Mouse (Mus musculus) cerebellum, postnatal 10 days (tissue): Measurements from ENCODE around the gene Tubb2a.
A peak's percentile ranks its signal among the peaks of the same experiment; 100 is the strongest.

Experiments
- DNase-seq, 2 experiments: peaks; one replicate each; pipeline ENCODE4 v3.0.0; 2021; ENCODE audit warnings: mixed read lengths in 2 of 2

The Tubb2a gene

DNA sequence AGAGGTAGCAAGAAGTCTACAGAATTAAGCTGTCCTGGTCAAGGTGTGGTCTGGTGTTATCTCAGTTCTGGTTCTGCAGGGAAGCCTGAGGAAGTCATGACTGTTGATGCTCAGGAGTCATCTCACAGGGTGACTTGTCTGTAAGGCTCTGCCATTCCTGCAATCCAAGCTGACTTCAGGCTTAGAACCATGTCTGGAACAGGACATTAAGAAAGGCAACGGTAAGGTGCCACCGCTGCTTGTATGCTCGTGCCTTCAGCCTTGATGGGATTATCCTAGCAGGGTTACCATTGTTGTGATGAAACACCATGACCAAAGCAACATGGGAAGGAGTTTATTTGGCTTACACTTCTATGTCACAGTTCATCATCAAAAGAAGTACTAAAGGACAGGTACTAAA lies 30.3 kb downstream of the Tubb2a start:
- DNase-seq, result no peak

DNA sequence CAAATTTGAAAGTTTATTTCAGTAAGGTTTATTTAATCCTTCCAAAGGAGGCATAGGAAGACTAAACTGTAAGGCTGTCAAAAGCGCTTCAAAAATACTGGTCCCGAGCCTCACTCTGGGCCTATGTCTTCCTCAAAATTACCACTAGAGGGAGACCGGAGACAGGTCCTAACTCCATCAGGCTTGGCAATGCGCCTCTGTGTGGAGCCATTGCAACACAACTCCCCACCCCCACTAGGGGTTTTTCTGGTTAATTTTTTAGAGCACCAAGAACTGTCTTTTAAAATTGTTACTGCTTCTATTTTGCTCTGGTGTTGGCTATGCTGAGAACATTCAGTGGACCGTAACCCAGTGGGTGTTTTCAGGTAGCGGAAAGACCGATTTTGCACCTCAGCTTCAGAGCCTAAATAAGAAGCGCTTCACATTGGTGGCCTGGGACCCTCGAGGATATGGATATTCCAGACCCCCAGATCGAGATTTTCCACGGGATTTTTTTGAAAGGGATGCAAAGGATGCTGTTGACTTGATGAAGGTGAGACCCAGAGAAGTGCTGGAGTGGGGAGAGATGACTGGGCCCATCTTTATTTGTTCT lies 31.3 kb downstream of the Tubb2a start:
- DNase-seq, result peak; percentile 96 to 98

DNA sequence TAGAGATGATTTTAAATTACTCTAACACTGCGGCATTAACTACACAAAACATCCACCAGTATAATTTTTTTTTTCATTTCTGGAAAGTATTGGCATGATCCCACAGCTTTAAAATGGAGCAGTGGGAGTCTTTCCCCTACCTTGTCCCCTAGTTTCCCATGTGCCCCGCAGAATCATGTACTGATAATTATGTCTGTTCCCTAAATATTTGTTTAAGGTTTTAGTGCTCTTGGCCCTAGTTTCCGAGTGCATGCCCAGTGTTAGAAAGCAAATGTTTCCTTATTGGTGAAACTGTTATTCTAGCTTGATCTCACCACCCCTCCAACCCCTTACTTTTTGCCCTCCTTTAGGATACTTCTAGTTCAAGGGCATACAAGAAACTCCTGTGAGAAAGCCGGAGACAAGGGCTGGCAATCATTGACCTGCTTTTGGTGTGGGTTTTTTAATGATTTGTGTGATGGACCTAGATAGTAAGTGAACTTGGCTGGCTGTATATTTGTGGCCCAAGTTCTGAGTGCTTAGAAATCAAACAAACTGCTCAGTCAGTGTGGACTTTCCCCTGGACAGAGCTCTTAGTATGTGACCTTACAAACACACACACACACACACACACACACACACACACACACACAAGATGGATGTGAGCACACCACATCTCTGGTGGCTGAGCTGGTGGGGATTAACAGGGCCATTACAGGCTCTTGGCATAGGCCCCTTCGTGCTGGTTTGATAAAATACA lies 32.1 kb downstream of the Tubb2a start:
- DNase-seq, result no peak

DNA sequence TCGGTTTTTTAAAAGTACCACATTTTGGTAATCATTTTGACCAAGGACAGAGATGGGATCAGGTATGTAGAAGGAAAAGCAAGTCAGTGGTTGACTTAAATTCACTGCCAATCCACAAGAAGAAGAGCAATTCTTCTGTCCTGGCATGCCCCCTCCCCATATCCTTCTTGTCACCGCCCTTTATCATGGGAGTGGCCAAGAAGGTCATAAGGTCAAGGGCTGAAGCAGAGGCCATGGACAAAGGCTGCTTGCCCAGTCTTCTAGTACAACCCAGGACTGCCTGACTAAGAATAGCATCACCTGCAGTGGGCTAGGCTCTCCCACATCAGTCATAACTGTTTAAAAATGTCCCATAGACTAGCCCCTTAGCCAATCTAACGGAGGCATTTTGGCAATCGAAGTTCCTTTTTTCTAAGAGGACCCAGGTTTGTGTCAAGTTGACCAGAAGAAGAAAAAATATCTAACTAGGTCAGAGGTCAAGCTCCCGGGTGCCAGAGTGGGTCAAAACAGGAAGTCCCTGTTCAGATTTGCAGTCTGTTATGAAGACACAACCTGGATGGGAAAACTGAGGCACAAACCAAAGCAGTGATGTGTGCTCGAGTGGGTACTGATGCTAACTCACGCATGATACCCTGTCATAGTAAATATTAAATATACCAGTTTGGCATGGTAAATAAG lies 34.0 kb downstream of the Tubb2a start:
- DNase-seq, result no peak

DNA sequence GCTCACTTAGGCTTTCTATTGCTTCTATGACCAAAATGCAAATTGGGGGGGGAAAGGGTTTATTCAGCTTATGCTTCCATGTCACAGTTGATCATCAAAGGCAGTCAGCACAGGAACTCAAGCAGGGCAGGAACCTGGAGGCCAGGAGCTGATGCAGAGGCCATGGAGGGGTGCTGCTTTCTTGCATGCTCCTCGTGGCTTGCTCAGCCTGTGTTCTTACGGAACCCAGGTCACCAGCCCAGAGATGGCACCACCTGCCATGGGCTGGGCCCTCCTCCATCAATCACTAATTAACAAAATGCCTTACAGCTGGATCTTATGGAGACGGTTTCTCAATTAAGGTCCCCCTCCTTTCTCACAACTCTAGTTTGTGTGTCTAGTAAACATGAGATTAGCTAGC lies 37.7 kb downstream of the Tubb2a start:
- DNase-seq, result no peak

DNA sequence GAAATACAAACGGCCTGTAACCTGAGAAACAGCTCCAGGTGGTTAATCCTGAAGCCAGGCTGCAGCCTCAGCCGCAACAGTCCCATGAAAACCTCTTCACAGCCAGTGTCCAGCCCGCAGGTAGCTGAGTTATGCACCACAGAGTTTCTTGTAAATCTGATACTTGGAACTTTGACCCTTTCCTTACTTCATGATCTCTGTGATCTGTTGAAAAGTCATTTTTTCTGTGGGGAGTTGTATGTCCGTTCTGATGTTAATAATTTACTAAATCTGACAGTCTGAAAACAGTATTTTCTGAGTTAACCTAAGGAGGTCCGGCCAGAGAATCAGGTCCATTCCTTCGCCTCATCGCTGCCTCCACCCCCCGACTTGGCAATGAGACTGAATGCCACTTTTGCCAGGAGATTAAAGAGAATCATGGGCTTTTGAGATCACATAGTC lies 38.9 kb downstream of the Tubb2a start:
- DNase-seq, result no peak

DNA sequence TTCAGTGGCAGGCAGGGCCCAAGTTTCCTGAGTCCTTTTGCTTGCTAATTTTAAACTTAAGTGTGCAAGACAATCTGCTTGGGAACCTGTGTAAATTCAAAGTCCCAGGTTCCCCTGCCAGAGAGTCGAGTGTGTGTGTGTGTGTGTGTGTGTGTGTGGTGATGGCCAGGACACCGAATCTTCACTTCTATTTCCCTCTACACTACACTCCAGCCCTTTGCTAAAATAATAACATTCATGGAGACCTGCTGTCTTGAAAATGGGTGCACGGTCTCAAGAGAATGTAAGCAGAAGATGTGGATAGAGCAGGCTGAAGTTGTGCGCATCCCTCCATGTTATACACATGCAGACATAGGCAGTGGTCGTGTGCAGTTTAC lies 39.8 kb downstream of the Tubb2a start:
- peak in 1 of 2 experiments; percentile 32 for DNase-seq

DNA sequence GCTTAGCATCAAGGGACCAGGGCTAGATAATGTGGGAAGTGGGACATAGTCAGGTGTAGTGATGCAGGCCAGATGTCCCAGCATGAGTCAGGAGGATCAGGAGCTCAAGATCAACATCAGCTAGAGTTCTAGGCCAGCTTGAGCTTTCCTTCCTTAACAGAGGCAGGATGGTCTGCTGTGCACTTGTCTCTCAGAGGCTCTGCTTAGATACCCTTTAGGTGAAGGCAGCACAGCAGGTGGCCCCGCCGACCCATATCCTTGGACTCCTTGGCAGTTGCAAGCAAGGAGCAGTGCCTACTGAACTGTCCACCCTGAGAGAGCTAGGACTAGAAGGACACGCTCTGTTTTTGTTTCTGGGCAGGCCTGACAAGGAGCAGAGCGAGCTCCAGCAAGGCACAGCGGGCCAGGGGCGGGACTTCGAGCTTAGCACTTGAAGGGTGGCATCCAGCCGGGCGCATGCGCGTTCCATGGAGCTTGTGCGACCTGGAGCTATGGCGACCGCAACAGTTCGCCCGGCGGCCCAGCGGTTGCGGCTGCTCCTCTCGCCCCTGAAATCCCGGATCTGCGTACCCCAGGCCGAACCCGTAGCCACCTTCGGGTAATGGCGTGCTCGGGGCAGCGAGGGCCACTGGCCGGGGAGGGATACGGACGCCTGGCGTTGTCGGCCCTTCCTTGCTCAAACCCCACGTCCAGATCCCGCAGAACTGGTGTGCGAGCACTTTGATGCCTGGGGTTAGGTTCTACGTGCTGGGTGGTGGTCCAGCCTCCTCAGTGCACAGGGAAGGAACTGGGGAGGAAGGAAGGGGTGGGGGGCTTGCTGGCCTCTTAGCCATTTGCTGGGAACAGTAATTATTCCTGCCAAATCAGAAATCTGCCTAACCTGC lies 40.4 kb downstream of the Tubb2a start, which contains the start of gene Bphl:
Gene Bphl, plus strand, starts transcription at position 426 of the 884 bp plus-strand sequence.
- peak; percentile 95 to 97 for DNase-seq

DNA sequence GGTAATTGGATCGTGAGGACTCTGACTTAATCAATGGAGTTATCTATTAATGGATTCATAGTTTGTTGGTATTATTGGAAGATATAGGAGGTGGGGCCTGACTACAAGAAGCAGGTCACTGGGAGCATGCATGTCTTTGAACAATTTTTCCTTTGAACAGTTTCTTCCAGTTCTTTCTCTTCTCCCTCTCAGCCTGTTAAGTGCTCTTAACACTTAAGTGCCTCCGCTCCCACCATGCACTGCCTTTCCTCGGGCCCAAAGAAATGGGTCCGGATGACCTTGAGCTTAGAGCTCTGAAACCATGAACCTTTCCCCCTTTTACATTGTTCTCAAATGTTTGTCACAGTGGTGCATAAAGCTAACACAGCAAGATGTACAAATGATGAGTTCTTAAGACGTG lies 41.1 kb downstream of the Tubb2a start:
- no peak for DNase-seq

DNA sequence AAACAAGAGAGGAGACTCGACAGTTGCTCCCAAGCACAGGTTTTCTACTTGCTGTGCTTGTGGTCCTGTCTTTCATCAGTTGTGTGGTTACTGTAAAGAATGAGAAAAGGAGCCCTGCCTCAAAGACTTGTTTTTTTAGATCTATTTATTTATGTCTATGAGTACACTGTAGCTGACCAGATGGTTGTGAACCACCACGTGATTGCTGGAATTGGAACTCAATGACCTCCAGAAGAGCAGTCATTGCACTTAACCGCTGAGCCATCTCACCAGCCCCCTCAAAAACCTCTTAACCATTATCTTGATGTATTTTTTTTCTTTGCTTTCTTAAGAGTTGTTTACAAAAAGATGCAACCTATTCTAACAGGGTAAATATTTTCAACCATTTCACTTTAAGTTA lies 42.4 kb downstream of the Tubb2a start:
- DNase-seq, result no peak

DNA sequence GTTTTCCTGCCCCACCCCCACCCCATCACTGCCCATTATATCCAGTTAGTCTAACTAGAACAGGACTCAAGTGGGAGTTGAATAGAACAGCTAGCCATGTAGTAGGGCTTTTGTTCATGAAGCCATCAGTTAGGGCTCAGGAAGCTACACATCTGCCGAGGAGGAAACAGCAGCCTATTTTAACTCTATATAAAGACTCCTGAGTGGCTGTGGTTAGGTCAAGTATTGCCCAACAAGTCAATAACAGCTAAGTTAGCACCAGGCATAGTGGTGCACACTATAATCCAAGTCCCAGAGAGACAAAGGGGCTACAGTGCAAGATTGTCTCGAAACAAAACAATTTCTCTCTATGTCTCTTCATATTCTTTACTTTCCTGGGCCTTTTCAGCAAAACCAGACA lies 45.8 kb downstream of the Tubb2a start:
- no peak for DNase-seq
